Mouse (Mus musculus): ENCODE data around the gene Cebpb. TPM values are rescaled to one million over a fixed set of nuclear protein-coding genes. Genes with fewer than 3 reads are reported as not detected.

Gene Cebpb
- polyA plus RNA-seq, 1 experiment from 2014 or later, result 2.3 TPM

Small RNA genes within 50 kb of the gene (microRNA-seq; reads per million reads assigned to microRNA genes)
- not detected for gene Gm22355

Other genes starting within 250 kb of the Cebpb start
- 90.8 and 93.6 TPM in 2 replicates for gene Rnf114, start 196.3 kb upstream of the Cebpb start, polyA plus RNA-seq (2015; fragmentation: Nextera tagmentation; extraction: Ambion mirVana)
- gene Spata2, start 196.0 kb upstream of the Cebpb start, polyA plus RNA-seq (2015; fragmentation: Nextera tagmentation; extraction: Ambion mirVana), result 13.4 and 14.5 TPM in 2 replicates
- gene Snai1, start 150.7 kb upstream of the Cebpb start, polyA plus RNA-seq (2015; fragmentation: Nextera tagmentation; extraction: Ambion mirVana), result 72.6 and 76.0 TPM in 2 replicates
- 268 and 284 TPM in 2 replicates for gene Ube2v1, start 56.8 kb upstream of the Cebpb start, polyA plus RNA-seq (2015; fragmentation: Nextera tagmentation; extraction: Ambion mirVana)
- 6.2 and 11.2 TPM in 2 replicates for gene Gm20431, start 27.4 kb upstream of the Cebpb start, polyA plus RNA-seq (2015; fragmentation: Nextera tagmentation; extraction: Ambion mirVana)
- 35.7 and 40.1 TPM in 2 replicates for gene Tmem189, start 907 bp downstream of the Cebpb start, polyA plus RNA-seq (2015; fragmentation: Nextera tagmentation; extraction: Ambion mirVana)
- gene Ptpn1, start 243.1 kb downstream of the Cebpb start, polyA plus RNA-seq (2015; fragmentation: Nextera tagmentation; extraction: Ambion mirVana), result 54.0 and 54.9 TPM in 2 replicates

Data from limb, embryonic 13.5 days (tissue).